Mouse (Mus musculus) lung, postnatal 0 days (tissue): ENCODE measurements around the gene Ctnna2.

Experiments used
- CTCF ChIP-seq: IDR thresholded peaks from 2 replicates; pipeline ENCODE4 v1.5.1; 2016; ENCODE audit warnings: antibody characterized with exemption, mild to moderate bottlenecking
- EP300 ChIP-seq: IDR thresholded peaks from 2 replicates; pipeline ENCODE4 v1.6.1; 2016; ENCODE audit warnings: antibody characterized with exemption, mild to moderate bottlenecking, control low read depth

DNA sequence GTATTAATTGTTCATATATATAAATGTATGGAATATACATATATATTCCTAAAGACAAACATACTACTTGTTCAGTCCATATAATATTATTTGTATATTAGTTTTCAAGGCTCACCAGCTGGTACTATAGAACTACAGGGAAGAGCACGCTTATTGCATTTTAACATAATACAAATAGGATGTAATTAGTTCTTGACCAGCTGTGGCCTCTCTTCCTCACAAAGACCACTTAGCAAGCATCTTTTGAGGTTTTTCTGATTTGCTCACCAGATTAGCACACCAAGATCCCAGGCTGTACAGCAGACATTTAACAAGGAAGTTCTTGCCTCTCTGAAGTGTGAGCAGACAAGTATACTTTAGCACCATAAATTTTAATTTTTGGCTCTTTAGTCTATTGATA, 152.0 kb downstream of the Ctnna2 start:
- TF ChIP-seq CTCF (no peak), EP300 (no peak)
